Mouse (Mus musculus): ENCODE data around the gene Hist2h4. TPM values are rescaled to one million over a fixed set of nuclear protein-coding genes. Genes with fewer than 3 reads are reported as not detected.

Gene Hist2h4
- total RNA-seq, 2 experiments from 2014 or later: 115 to 118 TPM

GRCm38 (mm10) chr3:96226695-96227648, 36.1 kb downstream of the Hist2h4 start:
- peak; percentile 66 for ATAC-seq (replicated peaks; ENCODE audit: poor library complexity)

- no peak for ATAC-seq (replicated peaks; ENCODE audit: poor library complexity)
Observed at GRCm38 (mm10) chr3:96225421-96225820, 37.7 kb downstream of the Hist2h4 start.

- no peak for ATAC-seq (replicated peaks; ENCODE audit: poor library complexity)
Observed at GRCm38 (mm10) chr3:96222774-96223173, 40.3 kb downstream of the Hist2h4 start.

GRCm38 (mm10) chr3:96221640-96222038, 41.5 kb downstream of the Hist2h4 start:
- ATAC-seq (replicated peaks; ENCODE audit: poor library complexity): no peak

- ATAC-seq (replicated peaks; ENCODE audit: poor library complexity): peak; percentile 76
Observed at GRCm38 (mm10) chr3:96220765-96221639, 42.1 kb downstream of the Hist2h4 start, which contains the start of the genes Hist2h2ac and Hist2h2be. Gene Hist2h2ac, minus strand, starts transcription at chr3:96220880. Gene Hist2h2be, plus strand, starts transcription at chr3:96221119.

- ATAC-seq (replicated peaks; ENCODE audit: poor library complexity): peak; percentile 24
Observed at GRCm38 (mm10) chr3:96220131-96220764, 42.9 kb downstream of the Hist2h4 start.

- peak; percentile 54 for ATAC-seq (replicated peaks; ENCODE audit: poor library complexity)
Observed at GRCm38 (mm10) chr3:96219661-96220130, 43.4 kb downstream of the Hist2h4 start, which contains the start of the genes Bola1 and Hist2h2ab. Gene Bola1, minus strand, starts transcription at chr3:96219709. Gene Hist2h2ab, plus strand, starts transcription at chr3:96219865.

GRCm38 (mm10) chr3:96219191-96219641, 43.9 kb downstream of the Hist2h4 start:
- ATAC-seq (replicated peaks; ENCODE audit: poor library complexity): peak; percentile 7

Other genes with a start within 250 kb of the Hist2h4 start
- 26.3 and 28.4 TPM in 2 replicates for gene Vps45, start 204.8 kb downstream of the Hist2h4 start, total RNA-seq (2015)
- 10.9 and 12.6 TPM in 2 replicates for gene Vps45, start 204.8 kb downstream of the Hist2h4 start, total RNA-seq (2017)
- gene Otud7b, start 158.8 kb downstream of the Hist2h4 start, total RNA-seq (2015): 3.0 and 3.2 TPM in 2 replicates
- 4.9 and 12.7 TPM in 2 replicates for gene Otud7b, start 158.8 kb downstream of the Hist2h4 start, total RNA-seq (2017)
- not detected in 2 replicates for gene Mtmr11, start 101.3 kb downstream of the Hist2h4 start, total RNA-seq (2015)
- 0.08 TPM in 1 of 2 replicates, not detected in the other for gene Mtmr11, start 101.3 kb downstream of the Hist2h4 start, total RNA-seq (2017)
- 88.5 and 92.4 TPM in 2 replicates for gene Sf3b4, start 91.0 kb downstream of the Hist2h4 start, total RNA-seq (2015)
- 23.0 and 24.6 TPM in 2 replicates for gene Sf3b4, start 91.0 kb downstream of the Hist2h4 start, total RNA-seq (2017)
- gene Sv2a, start 82.2 kb downstream of the Hist2h4 start, total RNA-seq (2015): 0.34 and 0.49 TPM in 2 replicates
- 0.21 and 0.51 TPM in 2 replicates for gene Sv2a, start 82.2 kb downstream of the Hist2h4 start, total RNA-seq (2017)
- 29.1 and 34.3 TPM in 2 replicates for gene Bola1, start 43.6 kb downstream of the Hist2h4 start, total RNA-seq (2015)
- gene Bola1, start 43.6 kb downstream of the Hist2h4 start, total RNA-seq (2017): 42.9 and 50.4 TPM in 2 replicates
- gene Hist2h2ab, start 43.4 kb downstream of the Hist2h4 start, total RNA-seq (2015): 5.7 and 9.1 TPM in 2 replicates
- gene Hist2h2ab, start 43.4 kb downstream of the Hist2h4 start, total RNA-seq (2017): 113 and 300 TPM in 2 replicates
- 42.3 and 43.4 TPM in 2 replicates for gene Hist2h2ac, start 42.4 kb downstream of the Hist2h4 start, total RNA-seq (2015)
- 3,711 and 3,907 TPM in 2 replicates for gene Hist2h2ac, start 42.4 kb downstream of the Hist2h4 start, total RNA-seq (2017)
- gene Hist2h2be, start 42.2 kb downstream of the Hist2h4 start, total RNA-seq (2015): 5.4 and 5.9 TPM in 2 replicates
- 6.6 and 8.0 TPM in 2 replicates for gene Hist2h2be, start 42.2 kb downstream of the Hist2h4 start, total RNA-seq (2017)
- gene Hist2h3c2, start 24.2 kb downstream of the Hist2h4 start, total RNA-seq (2015): 259 and 308 TPM in 2 replicates
- 127 and 135 TPM in 2 replicates for gene Hist2h3c2, start 24.2 kb downstream of the Hist2h4 start, total RNA-seq (2017)
- gene Hist2h2aa2, start 23.0 kb downstream of the Hist2h4 start, total RNA-seq (2015): 54.6 and 61.5 TPM in 2 replicates
- gene Hist2h2aa2, start 23.0 kb downstream of the Hist2h4 start, total RNA-seq (2017): 0.67 and 1,948 TPM in 2 replicates
- not detected in 2 replicates for gene Hist2h2aa1, start 17.8 kb downstream of the Hist2h4 start, total RNA-seq (2015)
- 7,846 and 10,813 TPM in 2 replicates for gene Hist2h2aa1, start 17.8 kb downstream of the Hist2h4 start, total RNA-seq (2017)
- 17.3 and 17.9 TPM in 2 replicates for gene Hist2h3c1, start 16.6 kb downstream of the Hist2h4 start, total RNA-seq (2015)
- 2.8 TPM in 1 of 2 replicates, not detected in the other for gene Hist2h3c1, start 16.6 kb downstream of the Hist2h4 start, total RNA-seq (2017)
- gene Hist2h3b, start 5.3 kb upstream of the Hist2h4 start, total RNA-seq (2015): 773 and 862 TPM in 2 replicates
- gene Hist2h3b, start 5.3 kb upstream of the Hist2h4 start, total RNA-seq (2017): 369 and 430 TPM in 2 replicates
- 1,111 and 1,146 TPM in 2 replicates for gene Hist2h2bb, start 6.4 kb upstream of the Hist2h4 start, total RNA-seq (2015)
- 9,134 and 9,995 TPM in 2 replicates for gene Hist2h2bb, start 6.4 kb upstream of the Hist2h4 start, total RNA-seq (2017)
- gene Fcgr1, start 30.7 kb upstream of the Hist2h4 start, total RNA-seq (2015): 0.37 and 1.2 TPM in 2 replicates
- 0.14 and 0.21 TPM in 2 replicates for gene Fcgr1, start 30.7 kb upstream of the Hist2h4 start, total RNA-seq (2017)
- gene BC107364, start 189.0 kb upstream of the Hist2h4 start, total RNA-seq (2015): not detected in 2 replicates
- not detected in 2 replicates for gene BC107364, start 189.0 kb upstream of the Hist2h4 start, total RNA-seq (2017)

Data from megakaryocyte progenitor cell, adult 5-6 weeks (primary cell).